8 mouse cellular contexts compared by ENCODE assay signal in genomic region chr7:92669507-92670471, GRCm38 (mm10). TPM values are rescaled to one million over a fixed set of nuclear protein-coding genes. Genes with fewer than 3 reads are reported as not detected.
DNase-seq lines count a peak whose midpoint lies in the region; ATAC-seq and TF ChIP-seq lines count a peak whose summit lies in the region.

Pcf11 (minus strand) TSS chr7:92669934.

- peak; percentile 95 for DNase-seq in ES-E14 (ENCODE audit: low read depth, low spot score)
- DNase-seq in cerebellum, adult 11-12 months: peak; percentile 98
- peak; percentile 92 for DNase-seq in heart, postnatal 25 days (ENCODE audit: low spot score)
- peak; percentile 95 to 97 for DNase-seq in layer of hippocampus, adult 18-20 months (ENCODE audit: low spot score in 2 of 2)
- DNase-seq in lung, adult 2 months: peak; percentile 94
- DNase-seq in thymus, adult 18-20 months: peak; percentile 87 to 93

- H3K27me3 ChIP-seq in forebrain, embryonic 15.5 days: no peaks in the 10 kb centered on the region

- H3K9ac ChIP-seq in ES-E14 (ENCODE audit: insufficient read depth, low read depth, low read length, poor library complexity, severe bottlenecking): peak within 1 kb of the TSS; percentile 99
- peak within 1 kb of the TSS; percentile 89 for H3K9ac ChIP-seq in forebrain, embryonic 15.5 days (replicated peaks)

- TF ChIP-seq POLR2A in lung, adult 2 months (IDR thresholded peaks at IDR 0.05; ENCODE audit: borderline replicate concordance, extremely low read depth, low read depth, low read length): peak; percentile 94

- H3K4me1 ChIP-seq in ES-E14 (ENCODE audit: control insufficient read depth in 2 of 2, insufficient read depth in 2 of 2, low read length in 2 of 2, poor library complexity in 1 of 2): peaks cover 6 to 10% of the 10 kb centered on the region in 2 experiments; a peak in 3 of 4 replicates
- H3K4me1 ChIP-seq in forebrain, embryonic 15.5 days: peaks cover 31% of the 10 kb centered on the region
- peaks cover 6% of the 10 kb centered on the region for H3K4me1 ChIP-seq in lung, adult 2 months (ENCODE audit: control insufficient read depth, insufficient read depth, low read length)

- H3K4me2 ChIP-seq in forebrain, embryonic 15.5 days (replicated peaks): peak within 1 kb of the TSS; percentile 81

- no peaks in the 10 kb centered on the region for H3K9me3 ChIP-seq in ES-E14 (ENCODE audit: control insufficient read depth, insufficient read depth, low read depth, low read length)
- H3K9me3 ChIP-seq in forebrain, embryonic 15.5 days: no peaks in the 10 kb centered on the region

- intact Hi-C loops in heart, postnatal 25 days (cut with DNase I): loop anchor here (5.0 to 10.0 kb wide), 2 partner anchors 105 to 198 kb away; partner anchors contain the start of gene Ccdc90b

- peaks cover 5% of the 10 kb centered on the region for H3K36me3 ChIP-seq in ES-E14 (ENCODE audit: control insufficient read depth, insufficient read depth, low read length, poor library complexity, severe bottlenecking)
- H3K36me3 ChIP-seq in forebrain, embryonic 15.5 days: 0 out of 2 replicates have a peak, but pooled peaks cover 4% of the 10 kb centered on the region

- ATAC-seq in forebrain, embryonic 15.5 days (replicated peaks): peak; percentile 99
- ATAC-seq in neutrophil, adult 5-6 weeks (ENCODE audit: extremely low read depth, insufficient number of reproducible peaks, low FRiP score, poor library complexity, severe bottlenecking): peak; percentile 92

- in situ Hi-C loops in ES-E14 (cut with MboI; ENCODE audit: low sequenced_read_pairs in 2 of 2, unreplicated experiment in 2 of 2): no loop called here

- WGBS in forebrain, embryonic 15.5 days: under 1% methylated on average over 85 of the region's 88 CpGs
- WGBS in lung, adult 2 months: under 1% methylated on average over 88 of the region's 88 CpGs

- peak within 1 kb of the TSS; percentile 95 for H3K27ac ChIP-seq in ES-E14 (ENCODE audit: insufficient read depth, low read depth, low read length, poor library complexity, severe bottlenecking)
- peak within 1 kb of the TSS; percentile 97 for H3K27ac ChIP-seq in forebrain, embryonic 15.5 days (replicated peaks)

- peak within 1 kb of the TSS; percentile 93 to 99 for H3K4me3 ChIP-seq in ES-E14 (ENCODE audit: insufficient read depth in 1 of 2, low read depth in 1 of 2, low read length in 2 of 2, poor library complexity in 1 of 2, severe bottlenecking in 1 of 2)
- peak within 1 kb of the TSS; percentile 89 for H3K4me3 ChIP-seq in forebrain, embryonic 15.5 days
- peak within 1 kb of the TSS; percentile 98 for H3K4me3 ChIP-seq in lung, adult 2 months (replicated peaks; ENCODE audit: extremely low read depth, low read depth, low read length)

- TF ChIP-seq CTCF in lung, adult 2 months (IDR thresholded peaks at IDR 0.05; ENCODE audit: insufficient read depth, low read length): no peak

TF ChIP-seq in ES-E14, 5 proteins besides CTCF, POLR2A, EP300 and RAD21:
- TF ChIP-seq CHD2 (IDR thresholded peaks at IDR 0.05; ENCODE audit: low read depth, low read length) (peak; percentile 83), HCFC1 (IDR thresholded peaks at IDR 0.05; ENCODE audit: borderline replicate concordance, insufficient read depth, low read length) (no peak)

RNA-seq across cellular contexts. Expression of gene Pcf11, which starts in this region (rescaled TPM):
- 49.9 TPM in 2 replicates for total RNA-seq in ES-E14 (2012; rRNA removed)
- polyA plus RNA-seq in forebrain, embryonic 15.5 days (2015; fragmentation: Nextera tagmentation; extraction: Ambion mirVana): 24.0 and 24.1 TPM in 2 replicates
- total RNA-seq in heart, postnatal 25 days (2021): 10 to 100 TPM; 23.0 to 28.2 TPM
- total RNA-seq in layer of hippocampus, adult 18-20 months (2021): 10 to 100 TPM; 57.0 to 69.4 TPM
- 14.7 and 17.1 TPM in 2 replicates for polyA plus RNA-seq in lung, adult 2 months (2012; rRNA removed)
- 219 and 235 TPM in 2 replicates for total RNA-seq in neutrophil, adult 5-6 weeks (2017)

Comparison
In these comparisons a context has a peak if more than half of its experiments do, and no peak if none do; other contexts are left out.
1. Peak in every context shown above with its lines: DNase-seq, ATAC-seq, H3K4me3 ChIP-seq and H3K27ac ChIP-seq.